Mouse (Mus musculus): Measurements from ENCODE around the gene Erf. TPM values are rescaled to one million over a fixed set of nuclear protein-coding genes. Genes with fewer than 3 reads are reported as not detected.

Gene Erf
- polyA plus RNA-seq, 1 experiment = 61.8 TPM

- peak overlapping the region; percentile 16 for H3K9ac ChIP-seq (ENCODE audit: low read depth, poor library complexity, severe bottlenecking)
- TF ChIP-seq POLR2A (IDR thresholded peaks at IDR 0.05; ENCODE audit: insufficient read depth, low read length) (no peak), EP300 (IDR thresholded peaks at IDR 0.05; ENCODE audit: insufficient read depth, low read depth, low read length) (no peak), CTCF (IDR thresholded peaks at IDR 0.05; ENCODE audit: low read depth, low read length) (no peak)
- no peak overlapping the region for H3K4me3 ChIP-seq (ENCODE audit: low read depth, low read length)
- peaks cover 2% of the 10 kb centered on the region for H3K4me1 ChIP-seq (ENCODE audit: control insufficient read depth, insufficient read depth, low read length)
- peaks cover 31% of the 10 kb centered on the region for H3K36me3 ChIP-seq (ENCODE audit: control insufficient read depth, insufficient read depth, low read length, poor library complexity, severe bottlenecking)
- no peak overlapping the region for H3K27ac ChIP-seq (ENCODE audit: insufficient read depth, low read length)
- H3K9me3 ChIP-seq (replicated peaks; ENCODE audit: control insufficient read depth, insufficient read depth, low read length, poor library complexity, severe bottlenecking) = no peaks in the 10 kb centered on the region
- no peaks in the 10 kb centered on the region for H3K27me3 ChIP-seq (ENCODE audit: control insufficient read depth, insufficient read depth, low read length, poor library complexity, severe bottlenecking)
Observed at GRCm38 (mm10) chr7:25246759-25247137, 3.8 kb downstream of the Erf start.

GRCm38 (mm10) chr7:25246079-25246758 lies 4.3 kb downstream of the Erf start:
- Histone ChIP-seq H3K27ac (ENCODE audit: insufficient read depth, low read length) (no peak overlapping the region), H3K27me3 (ENCODE audit: control insufficient read depth, insufficient read depth, low read length, poor library complexity, severe bottlenecking) (no peaks in the 10 kb centered on the region), H3K4me1 (ENCODE audit: control insufficient read depth, insufficient read depth, low read length) (peaks cover 2% of the 10 kb centered on the region), H3K9me3 (replicated peaks; ENCODE audit: control insufficient read depth, insufficient read depth, low read length, poor library complexity, severe bottlenecking) (no peaks in the 10 kb centered on the region), H3K4me3 (ENCODE audit: low read depth, low read length) (no peak overlapping the region), H3K36me3 (ENCODE audit: control insufficient read depth, insufficient read depth, low read length, poor library complexity, severe bottlenecking) (peaks cover 31% of the 10 kb centered on the region), H3K9ac (ENCODE audit: low read depth, poor library complexity, severe bottlenecking) (peak overlapping the region; percentile 16)
- TF ChIP-seq CTCF (IDR thresholded peaks at IDR 0.05; ENCODE audit: low read depth, low read length) = no peak
- TF ChIP-seq POLR2A (IDR thresholded peaks at IDR 0.05; ENCODE audit: insufficient read depth, low read length) = no peak
- TF ChIP-seq EP300 (IDR thresholded peaks at IDR 0.05; ENCODE audit: insufficient read depth, low read depth, low read length) = no peak

- Histone ChIP-seq H3K36me3 (ENCODE audit: control insufficient read depth, insufficient read depth, low read length, poor library complexity, severe bottlenecking) (peaks cover 31% of the 10 kb centered on the region), H3K27ac (ENCODE audit: insufficient read depth, low read length) (no peak overlapping the region), H3K27me3 (ENCODE audit: control insufficient read depth, insufficient read depth, low read length, poor library complexity, severe bottlenecking) (no peaks in the 10 kb centered on the region), H3K4me3 (ENCODE audit: low read depth, low read length) (no peak overlapping the region), H3K4me1 (ENCODE audit: control insufficient read depth, insufficient read depth, low read length) (peaks cover 2% of the 10 kb centered on the region), H3K9ac (ENCODE audit: low read depth, poor library complexity, severe bottlenecking) (peak overlapping the region; percentile 11; the same call in 1 of the 2 replicates), H3K9me3 (replicated peaks; ENCODE audit: control insufficient read depth, insufficient read depth, low read length, poor library complexity, severe bottlenecking) (no peaks in the 10 kb centered on the region)
- no peak for TF ChIP-seq POLR2A (IDR thresholded peaks at IDR 0.05; ENCODE audit: insufficient read depth, low read length)
- no peak for TF ChIP-seq CTCF (IDR thresholded peaks at IDR 0.05; ENCODE audit: low read depth, low read length)
- no peak for TF ChIP-seq EP300 (IDR thresholded peaks at IDR 0.05; ENCODE audit: insufficient read depth, low read depth, low read length)
Observed at GRCm38 (mm10) chr7:25244562-25245369, 5.8 kb downstream of the Erf start.

- Histone ChIP-seq H3K36me3 (ENCODE audit: control insufficient read depth, insufficient read depth, low read length, poor library complexity, severe bottlenecking) (peaks cover 31% of the 10 kb centered on the region), H3K9ac (ENCODE audit: low read depth, poor library complexity, severe bottlenecking) (no peak overlapping the region), H3K9me3 (replicated peaks; ENCODE audit: control insufficient read depth, insufficient read depth, low read length, poor library complexity, severe bottlenecking) (no peaks in the 10 kb centered on the region), H3K27ac (ENCODE audit: insufficient read depth, low read length) (0 out of 2 replicates have a peak overlapping the region, but pooled peaks have one; percentile 13), H3K27me3 (ENCODE audit: control insufficient read depth, insufficient read depth, low read length, poor library complexity, severe bottlenecking) (no peaks in the 10 kb centered on the region), H3K4me3 (ENCODE audit: low read depth, low read length) (no peak overlapping the region), H3K4me1 (ENCODE audit: control insufficient read depth, insufficient read depth, low read length) (peaks cover 2% of the 10 kb centered on the region)
- TF ChIP-seq CTCF (IDR thresholded peaks at IDR 0.05; ENCODE audit: low read depth, low read length) = no peak
- TF ChIP-seq EP300 (IDR thresholded peaks at IDR 0.05; ENCODE audit: insufficient read depth, low read depth, low read length) = no peak
- TF ChIP-seq POLR2A (IDR thresholded peaks at IDR 0.05; ENCODE audit: insufficient read depth, low read length) = no peak
Observed at GRCm38 (mm10) chr7:25243361-25243760, 7.2 kb downstream of the Erf start.

GRCm38 (mm10) chr7:25241062-25241461 lies 9.5 kb downstream of the Erf start:
- H3K27ac ChIP-seq (ENCODE audit: insufficient read depth, low read length) = no peak overlapping the region
- H3K4me1 ChIP-seq (ENCODE audit: control insufficient read depth, insufficient read depth, low read length) = no peaks in the 10 kb centered on the region
- no peaks in the 10 kb centered on the region for H3K27me3 ChIP-seq (ENCODE audit: control insufficient read depth, insufficient read depth, low read length, poor library complexity, severe bottlenecking)
- H3K4me3 ChIP-seq (ENCODE audit: low read depth, low read length) = no peak overlapping the region
- no peaks in the 10 kb centered on the region for H3K9me3 ChIP-seq (replicated peaks; ENCODE audit: control insufficient read depth, insufficient read depth, low read length, poor library complexity, severe bottlenecking)
- H3K9ac ChIP-seq (ENCODE audit: low read depth, poor library complexity, severe bottlenecking) = no peak overlapping the region
- TF ChIP-seq EP300 (IDR thresholded peaks at IDR 0.05; ENCODE audit: insufficient read depth, low read depth, low read length) (no peak), CTCF (IDR thresholded peaks at IDR 0.05; ENCODE audit: low read depth, low read length) (peak; percentile 59)
- peaks cover 29% of the 10 kb centered on the region for H3K36me3 ChIP-seq (ENCODE audit: control insufficient read depth, insufficient read depth, low read length, poor library complexity, severe bottlenecking)

GRCm38 (mm10) chr7:25240631-25241030 lies 9.9 kb downstream of the Erf start:
- H3K36me3 ChIP-seq (ENCODE audit: control insufficient read depth, insufficient read depth, low read length, poor library complexity, severe bottlenecking) = peaks cover 25% of the 10 kb centered on the region
- no peaks in the 10 kb centered on the region for H3K27me3 ChIP-seq (ENCODE audit: control insufficient read depth, insufficient read depth, low read length, poor library complexity, severe bottlenecking)
- TF ChIP-seq CTCF (IDR thresholded peaks at IDR 0.05; ENCODE audit: low read depth, low read length) = no peak
- TF ChIP-seq EP300 (IDR thresholded peaks at IDR 0.05; ENCODE audit: insufficient read depth, low read depth, low read length) = no peak
- TF ChIP-seq POLR2A (IDR thresholded peaks at IDR 0.05; ENCODE audit: insufficient read depth, low read length) = no peak
- H3K9me3 ChIP-seq (replicated peaks; ENCODE audit: control insufficient read depth, insufficient read depth, low read length, poor library complexity, severe bottlenecking) = no peaks in the 10 kb centered on the region
- no peaks in the 10 kb centered on the region for H3K4me1 ChIP-seq (ENCODE audit: control insufficient read depth, insufficient read depth, low read length)
- H3K9ac ChIP-seq (ENCODE audit: low read depth, poor library complexity, severe bottlenecking) = no peak overlapping the region
- H3K4me3 ChIP-seq (ENCODE audit: low read depth, low read length) = no peak overlapping the region
- H3K27ac ChIP-seq (ENCODE audit: insufficient read depth, low read length) = no peak overlapping the region
